Mouse (Mus musculus): ENCODE measurements around the gene Map2k5. TPM values are rescaled to one million over a fixed set of nuclear protein-coding genes. Genes with fewer than 3 reads are reported as not detected.

Map2k5 gene
- polyA plus RNA-seq, 1 experiment: 15.3 TPM

DNA sequence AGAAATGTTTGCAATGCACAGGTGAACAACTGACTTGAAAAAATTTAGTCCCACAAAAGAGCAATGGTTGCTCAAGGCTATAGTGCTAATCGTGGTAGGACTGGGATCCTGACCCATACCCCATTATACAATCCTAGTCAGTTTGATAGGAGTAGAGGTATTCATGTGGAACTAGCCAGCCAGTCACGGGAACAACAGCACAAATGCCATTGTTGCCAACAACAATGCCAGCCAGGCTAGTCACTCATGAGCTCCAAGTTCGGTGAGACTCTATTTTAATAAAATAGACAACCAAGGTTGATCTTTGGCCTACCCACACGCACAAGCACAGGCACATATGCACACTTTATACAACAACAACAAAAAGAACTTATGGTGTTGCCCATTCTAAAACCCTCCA is 120.0 kb downstream of the Map2k5 start:
- TF ChIP-seq CEBPB (IDR thresholded peaks at IDR 0.05; ENCODE audit: low read depth) (no peak), CTCF (IDR thresholded peaks at IDR 0.05; ENCODE audit: control insufficient read depth, insufficient read depth, insufficient read length) (no peak), USF1 (IDR thresholded peaks at IDR 0.05; ENCODE audit: low read depth) (no peak), MYOG (IDR thresholded peaks at IDR 0.05; ENCODE audit: control insufficient read depth, extremely low read depth, insufficient read length) (no peak), FOSL1 (IDR thresholded peaks at IDR 0.05; ENCODE audit: insufficient read depth, low read length, poor library complexity, severe bottlenecking) (no peak), MYOD1 (IDR thresholded peaks at IDR 0.05; ENCODE audit: control insufficient read depth, insufficient read length, low read depth) (no peak), MAX (IDR thresholded peaks at IDR 0.05) (no peak)
- no peaks in the 10 kb centered on the region for H3K79me2 ChIP-seq (ENCODE audit: control insufficient read depth, insufficient read depth)
- no peaks in the 10 kb centered on the region for H3K27me3 ChIP-seq (ENCODE audit: control insufficient read depth, insufficient read depth, insufficient read length)
- no peaks in the 10 kb centered on the region for H3K79me3 ChIP-seq (ENCODE audit: low read depth)
- H3K36me3 ChIP-seq (ENCODE audit: control insufficient read depth, insufficient read depth): peaks cover 2% of the 10 kb centered on the region
- H3ac ChIP-seq (ENCODE audit: control insufficient read depth, insufficient read length, low read depth): no peak overlapping the region
- no peak overlapping the region for H3K4me3 ChIP-seq (ENCODE audit: insufficient read depth, poor library complexity, severe bottlenecking)

GRCm38 (mm10) chr9:63250841-63251626 is 126.7 kb downstream of the Map2k5 start:
- H3K79me3 ChIP-seq (ENCODE audit: low read depth): no peaks in the 10 kb centered on the region
- TF ChIP-seq MYOG (IDR thresholded peaks at IDR 0.05; ENCODE audit: control insufficient read depth, extremely low read depth, insufficient read length): no peak
- TF ChIP-seq CTCF (IDR thresholded peaks at IDR 0.05; ENCODE audit: control insufficient read depth, insufficient read depth, insufficient read length): no peak
- no peak for TF ChIP-seq MYOD1 (IDR thresholded peaks at IDR 0.05; ENCODE audit: control insufficient read depth, insufficient read length, low read depth)
- no peak for TF ChIP-seq MAX (IDR thresholded peaks at IDR 0.05)
- no peak for TF ChIP-seq USF1 (IDR thresholded peaks at IDR 0.05; ENCODE audit: low read depth)
- no peak for TF ChIP-seq CEBPB (IDR thresholded peaks at IDR 0.05; ENCODE audit: low read depth)
- TF ChIP-seq FOSL1 (IDR thresholded peaks at IDR 0.05; ENCODE audit: insufficient read depth, low read length, poor library complexity, severe bottlenecking): no peak
- no peaks in the 10 kb centered on the region for H3K27me3 ChIP-seq (ENCODE audit: control insufficient read depth, insufficient read depth, insufficient read length)
- H3ac ChIP-seq (ENCODE audit: control insufficient read depth, insufficient read length, low read depth): no peak overlapping the region
- H3K4me3 ChIP-seq (ENCODE audit: insufficient read depth, poor library complexity, severe bottlenecking): no peak overlapping the region
- no peaks in the 10 kb centered on the region for H3K36me3 ChIP-seq (ENCODE audit: control insufficient read depth, insufficient read depth)
- no peaks in the 10 kb centered on the region for H3K79me2 ChIP-seq (ENCODE audit: control insufficient read depth, insufficient read depth)

- no peak overlapping the region for H3K4me3 ChIP-seq (ENCODE audit: insufficient read depth, poor library complexity, severe bottlenecking)
- no peak overlapping the region for H3ac ChIP-seq (ENCODE audit: control insufficient read depth, insufficient read length, low read depth)
- TF ChIP-seq CTCF (IDR thresholded peaks at IDR 0.05; ENCODE audit: control insufficient read depth, insufficient read depth, insufficient read length): no peak
- no peak for TF ChIP-seq MYOD1 (IDR thresholded peaks at IDR 0.05; ENCODE audit: control insufficient read depth, insufficient read length, low read depth)
- no peak for TF ChIP-seq CEBPB (IDR thresholded peaks at IDR 0.05; ENCODE audit: low read depth)
- no peak for TF ChIP-seq MAX (IDR thresholded peaks at IDR 0.05)
- no peak for TF ChIP-seq FOSL1 (IDR thresholded peaks at IDR 0.05; ENCODE audit: insufficient read depth, low read length, poor library complexity, severe bottlenecking)
- no peak for TF ChIP-seq MYOG (IDR thresholded peaks at IDR 0.05; ENCODE audit: control insufficient read depth, extremely low read depth, insufficient read length)
- no peak for TF ChIP-seq USF1 (IDR thresholded peaks at IDR 0.05; ENCODE audit: low read depth)
- no peaks in the 10 kb centered on the region for H3K79me2 ChIP-seq (ENCODE audit: control insufficient read depth, insufficient read depth)
- no peaks in the 10 kb centered on the region for H3K36me3 ChIP-seq (ENCODE audit: control insufficient read depth, insufficient read depth)
- no peaks in the 10 kb centered on the region for H3K79me3 ChIP-seq (ENCODE audit: low read depth)
- no peaks in the 10 kb centered on the region for H3K27me3 ChIP-seq (ENCODE audit: control insufficient read depth, insufficient read depth, insufficient read length)
Measured at GRCm38 (mm10) chr9:63248095-63248787, 129.5 kb downstream of the Map2k5 start.

- H3K79me2 ChIP-seq (ENCODE audit: control insufficient read depth, insufficient read depth): no peaks in the 10 kb centered on the region
- H3K79me3 ChIP-seq (ENCODE audit: low read depth): no peaks in the 10 kb centered on the region
- TF ChIP-seq MAX (IDR thresholded peaks at IDR 0.05): no peak
- no peak for TF ChIP-seq CTCF (IDR thresholded peaks at IDR 0.05; ENCODE audit: control insufficient read depth, insufficient read depth, insufficient read length)
- no peak for TF ChIP-seq USF1 (IDR thresholded peaks at IDR 0.05; ENCODE audit: low read depth)
- no peak for TF ChIP-seq MYOD1 (IDR thresholded peaks at IDR 0.05; ENCODE audit: control insufficient read depth, insufficient read length, low read depth)
- TF ChIP-seq FOSL1 (IDR thresholded peaks at IDR 0.05; ENCODE audit: insufficient read depth, low read length, poor library complexity, severe bottlenecking): no peak
- no peak for TF ChIP-seq MYOG (IDR thresholded peaks at IDR 0.05; ENCODE audit: control insufficient read depth, extremely low read depth, insufficient read length)
- TF ChIP-seq CEBPB (IDR thresholded peaks at IDR 0.05; ENCODE audit: low read depth): no peak
- no peak overlapping the region for H3ac ChIP-seq (ENCODE audit: control insufficient read depth, insufficient read length, low read depth)
- no peak overlapping the region for H3K4me3 ChIP-seq (ENCODE audit: insufficient read depth, poor library complexity, severe bottlenecking)
- H3K36me3 ChIP-seq (ENCODE audit: control insufficient read depth, insufficient read depth): no peaks in the 10 kb centered on the region
- H3K27me3 ChIP-seq (ENCODE audit: control insufficient read depth, insufficient read depth, insufficient read length): no peaks in the 10 kb centered on the region
Measured at GRCm38 (mm10) chr9:63246568-63247169, 131.0 kb downstream of the Map2k5 start.

- no peak overlapping the region for H3ac ChIP-seq (ENCODE audit: control insufficient read depth, insufficient read length, low read depth)
- no peak for TF ChIP-seq CTCF (IDR thresholded peaks at IDR 0.05; ENCODE audit: control insufficient read depth, insufficient read depth, insufficient read length)
- TF ChIP-seq MYOD1 (IDR thresholded peaks at IDR 0.05; ENCODE audit: control insufficient read depth, insufficient read length, low read depth): no peak
- no peak for TF ChIP-seq MAX (IDR thresholded peaks at IDR 0.05)
- TF ChIP-seq USF1 (IDR thresholded peaks at IDR 0.05; ENCODE audit: low read depth): no peak
- TF ChIP-seq MYOG (IDR thresholded peaks at IDR 0.05; ENCODE audit: control insufficient read depth, extremely low read depth, insufficient read length): no peak
- no peak for TF ChIP-seq CEBPB (IDR thresholded peaks at IDR 0.05; ENCODE audit: low read depth)
- no peak for TF ChIP-seq FOSL1 (IDR thresholded peaks at IDR 0.05; ENCODE audit: insufficient read depth, low read length, poor library complexity, severe bottlenecking)
- no peaks in the 10 kb centered on the region for H3K79me2 ChIP-seq (ENCODE audit: control insufficient read depth, insufficient read depth)
Measured at GRCm38 (mm10) chr9:63241961-63242360, 135.7 kb downstream of the Map2k5 start.

More at GRCm38 (mm10) chr9:63241961-63242360, 135.7 kb downstream of the Map2k5 start:
- Histone ChIP-seq H3K27me3 (ENCODE audit: control insufficient read depth, insufficient read depth, insufficient read length) (no peaks in the 10 kb centered on the region), H3K36me3 (ENCODE audit: control insufficient read depth, insufficient read depth) (no peaks in the 10 kb centered on the region), H3K4me3 (ENCODE audit: insufficient read depth, poor library complexity, severe bottlenecking) (no peak overlapping the region), H3K79me3 (ENCODE audit: low read depth) (no peaks in the 10 kb centered on the region)
